34 mouse cellular contexts compared by ENCODE assay signal in genomic region chr16:93382945-93383344, GRCm38 (mm10).
"Had no signal": no experiment of that assay in that cellular context is flagged by ENCODE, and none has a peak within 500 bp of the region (broad histone marks: within the 10 kb centered on the region; RNA-seq: fewer than 3 reads in every experiment).

No protein-coding gene starts in this region.

- H3K4me2 ChIP-seq: heart, embryonic 13.5 days; heart, embryonic 15.5 days; hindbrain, embryonic 12.5 days; hindbrain, embryonic 13.5 days; hindbrain, embryonic 14.5 days; hindbrain, embryonic 15.5 days; intestine, embryonic 15.5 days; kidney, embryonic 15.5 days had no signal

- H3K27me3 ChIP-seq: hindbrain, embryonic 12.5 days; hindbrain, embryonic 13.5 days; hindbrain, embryonic 15.5 days; intestine, embryonic 15.5 days had no signal

- H3K9me3 ChIP-seq: heart, embryonic 10.5 days; heart, embryonic 13.5 days; heart, embryonic 15.5 days; hindbrain, embryonic 10.5 days; hindbrain, embryonic 12.5 days; hindbrain, embryonic 13.5 days; hindbrain, embryonic 15.5 days; intestine, embryonic 15.5 days; kidney, embryonic 15.5 days had no signal

- H3K9ac ChIP-seq: heart, embryonic 13.5 days; heart, embryonic 15.5 days; hindbrain, embryonic 12.5 days; hindbrain, embryonic 13.5 days; hindbrain, embryonic 14.5 days; hindbrain, embryonic 15.5 days; intestine, embryonic 15.5 days; kidney, embryonic 15.5 days had no signal

- DNase-seq: heart, adult 2 months; heart, postnatal 10 days; heart, postnatal 14 days; heart, postnatal 36 days; heart, postnatal 4 days; kidney, adult 11 months; kidney, adult 18-20 months; kidney, adult 2 months; kidney, adult 8-10 months; kidney, adult 9 months; kidney, postnatal 10 days; kidney, postnatal 14 days; kidney, postnatal 25 days; kidney, postnatal 36 days; kidney, postnatal 4 days; layer of hippocampus, adult 9-11 months; layer of hippocampus, postnatal 36 days had no signal

- H3K4me3 ChIP-seq: heart, adult 2 months; heart, embryonic 10.5 days; heart, embryonic 13.5 days; heart, embryonic 15.5 days; hindbrain, embryonic 10.5 days; hindbrain, embryonic 12.5 days; hindbrain, embryonic 13.5 days; hindbrain, embryonic 15.5 days; intestine, embryonic 15.5 days; kidney, embryonic 15.5 days; layer of hippocampus, adult 2 months; left cerebral cortex, adult 2 months had no signal

- H3K27ac ChIP-seq: heart, adult 2 months; heart, embryonic 10.5 days; heart, embryonic 13.5 days; heart, embryonic 15.5 days; hindbrain, embryonic 10.5 days; hindbrain, embryonic 12.5 days; hindbrain, embryonic 13.5 days; hindbrain, embryonic 14.5 days; hindbrain, embryonic 15.5 days; hindbrain, postnatal 0 days; intestine, embryonic 15.5 days; kidney, embryonic 15.5 days; layer of hippocampus, adult 2 months; left cerebral cortex, adult 2 months had no signal

- H3K36me3 ChIP-seq: heart, embryonic 10.5 days; heart, embryonic 13.5 days; heart, embryonic 15.5 days; hindbrain, embryonic 10.5 days; hindbrain, embryonic 12.5 days; hindbrain, embryonic 13.5 days; hindbrain, embryonic 15.5 days; intestine, embryonic 15.5 days; kidney, embryonic 15.5 days had no signal

- H3K4me1 ChIP-seq: intestine, embryonic 15.5 days had no signal

- ATAC-seq: hindbrain, embryonic 16.5 days; hindbrain, postnatal 0 days; inflammation-experienced regulatory T-cells, adult 6 months; intestine, embryonic 15.5 days; intestine, embryonic 16.5 days; intestine, postnatal 0 days had no signal
